ENCODE assay signal across 8 mouse cellular contexts in genomic region chr7:79727091-79727490, GRCm38 (mm10). TPM values are rescaled to one million over a fixed set of nuclear protein-coding genes. Genes with fewer than 3 reads are reported as not detected.
DNase-seq lines count a peak whose midpoint lies in the region; TF ChIP-seq lines count a peak whose summit lies in the region.
"Had no signal": no experiment of that assay in that cellular context is flagged by ENCODE, and none has a peak within 500 bp of the region (broad histone marks: within the 10 kb centered on the region; RNA-seq: fewer than 3 reads in every experiment).

No protein-coding gene starts in this region.

- H3K79me2 ChIP-seq in MEL (ENCODE audit: control insufficient read depth, insufficient read depth, low read length, poor library complexity) = no peaks in the 10 kb centered on the region
- no peaks in the 10 kb centered on the region for H3K79me2 ChIP-seq in heart, adult 2 months (replicated peaks; ENCODE audit: control insufficient read depth, insufficient read depth, low read length)
- no peaks in the 10 kb centered on the region for H3K79me2 ChIP-seq in liver, adult 2 months (ENCODE audit: control insufficient read depth, insufficient read depth, low read length)

- DNase-seq in left cerebral cortex, adult 2 months (ENCODE audit: extremely low spot score in 1 of 2, low spot score in 2 of 2) = peak; percentile 38 to 63
- no peak for DNase-seq in left cerebral cortex, adult 8-10 months (ENCODE audit: low spot score in 2 of 2)
- DNase-seq in MEL (ENCODE audit: low read depth, low spot score) = peak; percentile 79
- peak; percentile 58 for DNase-seq in brain, adult 2 months (ENCODE audit: low read depth, low spot score)
- DNase-seq in heart, adult 2 months = peak; percentile 53 to 61
- DNase-seq in liver, adult 2 months (ENCODE audit: extremely low read depth, low read depth, low spot score) = no peak
- DNase-seq in right cerebral cortex, postnatal 14 days = peak; percentile 67

- intact Hi-C loops in left cerebral cortex, adult 2 months (cut with DNase I) = no loop called here
- intact Hi-C loops in heart, adult 2 months (cut with DNase I) = loop anchor here (5.0 kb wide), 1 partner anchor 65 kb away; the partner anchor contains the start of gene Ticrr

- H3K36me3 ChIP-seq in MEL (ENCODE audit: control insufficient read depth in 1 of 2, insufficient read depth in 2 of 2, low read length in 2 of 2) = no peaks in the 10 kb centered on the region
- no peaks in the 10 kb centered on the region for H3K36me3 ChIP-seq in heart, adult 2 months (ENCODE audit: control insufficient read depth, insufficient read depth, low read length)
- no peaks in the 10 kb centered on the region for H3K36me3 ChIP-seq in liver, adult 2 months (ENCODE audit: control insufficient read depth, insufficient read depth, low read length)
- H3K36me3 ChIP-seq: neural tube, embryonic 13.5 days had no signal

- H3K4me3 ChIP-seq in left cerebral cortex, adult 2 months = no peak overlapping the region
- no peak overlapping the region for H3K4me3 ChIP-seq in MEL (ENCODE audit: control insufficient read depth in 1 of 2, insufficient read depth in 1 of 2, low read depth in 2 of 2, low read length in 2 of 2)
- no peak overlapping the region for H3K4me3 ChIP-seq in heart, adult 2 months
- no peak overlapping the region for H3K4me3 ChIP-seq in liver, adult 2 months (ENCODE audit: insufficient read depth, low read depth, low read length)
- H3K4me3 ChIP-seq: neural tube, embryonic 13.5 days had no signal

- TF ChIP-seq CTCF in left cerebral cortex, adult 2 months (IDR thresholded peaks at IDR 0.05) = peak; percentile 71
- peak; percentile 86 to 89 (median 89) for TF ChIP-seq CTCF in MEL (IDR thresholded peaks at IDR 0.05 in 2 of 3, conservative IDR thresholded peaks at IDR 0.05 in 1 of 3; ENCODE audit: control insufficient read depth in 1 of 3, insufficient read depth in 1 of 3, low read depth in 2 of 3, low read length in 3 of 3, poor library complexity in 1 of 3, severe bottlenecking in 1 of 3)
- TF ChIP-seq CTCF in heart, adult 2 months (IDR thresholded peaks at IDR 0.05) = peak; percentile 81
- TF ChIP-seq CTCF in liver, adult 2 months (IDR thresholded peaks at IDR 0.05; ENCODE audit: low read depth, low read length) = peak; percentile 92

- H3K27me3 ChIP-seq in MEL (ENCODE audit: control insufficient read depth in 1 of 2, insufficient read depth in 2 of 2, low read length in 2 of 2) = no peaks in the 10 kb centered on the region
- H3K27me3 ChIP-seq in heart, adult 2 months (ENCODE audit: control insufficient read depth, insufficient read depth, low read length) = no peaks in the 10 kb centered on the region; the same call in 1 of the 2 replicates
- H3K27me3 ChIP-seq in liver, adult 2 months (ENCODE audit: control insufficient read depth, insufficient read depth, low read length) = no peaks in the 10 kb centered on the region

- H3K9ac ChIP-seq in MEL (ENCODE audit: control insufficient read depth, low read depth, low read length, poor library complexity, severe bottlenecking) = no peak overlapping the region
- no peak overlapping the region for H3K9ac ChIP-seq in heart, adult 2 months (ENCODE audit: low read depth, low read length)
- H3K9ac ChIP-seq in liver, adult 2 months (ENCODE audit: low read depth, low read length) = no peak overlapping the region
- H3K9ac ChIP-seq: neural tube, embryonic 13.5 days had no signal

- H3K4me1 ChIP-seq in MEL (ENCODE audit: control insufficient read depth in 1 of 2, insufficient read depth in 2 of 2, low read length in 2 of 2) = peaks cover 0 to 12% of the 10 kb centered on the region in 2 experiments; a peak in 2 of 4 replicates
- no peaks in the 10 kb centered on the region for H3K4me1 ChIP-seq in heart, adult 2 months (ENCODE audit: control insufficient read depth, insufficient read depth, low read length)
- no peaks in the 10 kb centered on the region for H3K4me1 ChIP-seq in liver, adult 2 months (ENCODE audit: control insufficient read depth, insufficient read depth, low read length)

- no peak overlapping the region for H3K27ac ChIP-seq in left cerebral cortex, adult 2 months
- no peak overlapping the region for H3K27ac ChIP-seq in MEL (ENCODE audit: control insufficient read depth, low read depth, low read length)
- no peak overlapping the region for H3K27ac ChIP-seq in heart, adult 2 months
- no peak overlapping the region for H3K27ac ChIP-seq in liver, adult 2 months (replicated peaks; ENCODE audit: insufficient read depth, low read depth, low read length)
- H3K27ac ChIP-seq: neural tube, embryonic 13.5 days had no signal

- TF ChIP-seq EP300 in MEL (IDR thresholded peaks at IDR 0.05; ENCODE audit: low read depth in 1 of 2, low read length in 2 of 2) = no peak
- TF ChIP-seq EP300 in heart, adult 2 months (IDR thresholded peaks at IDR 0.05; ENCODE audit: insufficient read depth, low read depth, low read length) = no peak

- TF ChIP-seq RAD21 in MEL (IDR thresholded peaks at IDR 0.05; ENCODE audit: low read depth, low read length) = peak; percentile 51

- WGBS in heart, adult 2 months = 12% methylated on average over 2 of the region's 2 CpGs
- 11% methylated on average over 2 of the region's 2 CpGs for WGBS in liver, adult 2 months

- TF ChIP-seq POLR2A in MEL (IDR thresholded peaks at IDR 0.05; ENCODE audit: control insufficient read depth in 1 of 2, insufficient read depth in 1 of 2, low read depth in 1 of 2, low read length in 2 of 2, poor library complexity in 1 of 2) = no peak
- no peak for TF ChIP-seq POLR2A in heart, adult 2 months (IDR thresholded peaks at IDR 0.05; ENCODE audit: insufficient read depth, low read depth, low read length)
- TF ChIP-seq POLR2A in liver, adult 2 months (IDR thresholded peaks at IDR 0.05; ENCODE audit: extremely low read depth, insufficient read depth, low read length) = no peak

- no peaks in the 10 kb centered on the region for H3K9me3 ChIP-seq in MEL (replicated peaks; ENCODE audit: insufficient read depth, low read length)
- H3K9me3 ChIP-seq: neural tube, embryonic 13.5 days had no signal

TF ChIP-seq in MEL, 35 proteins besides CTCF, POLR2A, EP300 and RAD21:
- TF ChIP-seq POLR2AphosphoS5 (IDR thresholded peaks at IDR 0.05; ENCODE audit: borderline replicate concordance, low read depth, low read length) (no peak), ZC3H11A (IDR thresholded peaks at IDR 0.05; ENCODE audit: low read depth, low read length) (peak; percentile 29; the same call in 1 of the 2 replicates), KAT2A (conservative IDR thresholded peaks at IDR 0.05; ENCODE audit: low read depth, low read length) (no peak), SMC3 (IDR thresholded peaks at IDR 0.05; ENCODE audit: low read depth, low read length) (peak; percentile 55)

RNA-seq across cellular contexts. Expression of gene Plin1, which starts 5.6 kb away (rescaled TPM):
- total RNA-seq in left cerebral cortex, adult 2 months (2021) = not detected
- under 1 TPM in 3 of 4 experiments, not detected in 1; 0.18 to 0.23 (median 0.23) TPM for total RNA-seq in left cerebral cortex, adult 8-10 months (2022)
- 0.10 and 0.19 TPM in 2 replicates for total RNA-seq in MEL (2012; rRNA removed)
- under 1 TPM in 1 of 2 experiments, not detected in 1; 0.08 TPM for polyA plus RNA-seq in MEL (2012; ENCODE audit: insufficient read depth in 1 of 2, insufficient read length in 2 of 2, low read depth in 1 of 2, low replicate concordance in 2 of 2, missing spikeins in 1 of 2)
- 10 to 100 TPM in 1 of 2 experiments, 1 to 10 TPM in 1; 6.8 to 10.4 TPM for total RNA-seq in heart, adult 2 months (2021)
- polyA plus RNA-seq in heart, adult 2 months (2012; rRNA removed) = 30.5 and 55.2 TPM in 2 replicates
- total RNA-seq in liver, adult 2 months (2014; rRNA removed) = 0.60 and 0.74 TPM in 2 replicates
- polyA plus RNA-seq in liver, adult 2 months (2012; rRNA removed) = not detected in 2 replicates
- polyA plus RNA-seq: neural tube, embryonic 13.5 days had no signal

RNA-seq across cellular contexts. Expression of gene Kif7, which starts 11.6 kb away (rescaled TPM):
- total RNA-seq in left cerebral cortex, adult 2 months (2021) = 1 to 10 TPM; 1.4 to 1.7 TPM
- 1 to 10 TPM; 1.6 to 2.2 (median 1.8) TPM for total RNA-seq in left cerebral cortex, adult 8-10 months (2022)
- 12.1 and 13.1 TPM in 2 replicates for total RNA-seq in MEL (2012; rRNA removed)
- polyA plus RNA-seq in MEL (2012; ENCODE audit: insufficient read depth in 1 of 2, insufficient read length in 2 of 2, low read depth in 1 of 2, low replicate concordance in 2 of 2, missing spikeins in 1 of 2) = 10 to 100 TPM in 1 of 2 experiments, not detected in 1; 15.6 TPM
- 1 to 10 TPM; 1.2 to 1.3 TPM for total RNA-seq in heart, adult 2 months (2021)
- 0.80 and 0.94 TPM in 2 replicates for polyA plus RNA-seq in heart, adult 2 months (2012; rRNA removed)
- total RNA-seq in liver, adult 2 months (2014; rRNA removed) = 0.20 and 0.37 TPM in 2 replicates
- polyA plus RNA-seq in liver, adult 2 months (2012; rRNA removed) = 0.21 TPM in 2 replicates

RNA-seq across cellular contexts. Expression of gene Pex11a, which starts 15.8 kb away (rescaled TPM):
- 10 to 100 TPM; 10.1 to 11.5 TPM for total RNA-seq in left cerebral cortex, adult 2 months (2021)
- 10 to 100 TPM in 1 of 4 experiments, 1 to 10 TPM in 3; 9.4 to 10.7 (median 9.9) TPM for total RNA-seq in left cerebral cortex, adult 8-10 months (2022)
- 3.4 and 3.9 TPM in 2 replicates for total RNA-seq in MEL (2012; rRNA removed)
- 1 to 10 TPM in 1 of 2 experiments, not detected in 1; 8.7 TPM for polyA plus RNA-seq in MEL (2012; ENCODE audit: insufficient read depth in 1 of 2, insufficient read length in 2 of 2, low read depth in 1 of 2, low replicate concordance in 2 of 2, missing spikeins in 1 of 2)
- 10 to 100 TPM; 18.1 to 19.0 TPM for total RNA-seq in heart, adult 2 months (2021)
- 16.4 and 21.9 TPM in 2 replicates for polyA plus RNA-seq in heart, adult 2 months (2012; rRNA removed)
- 17.2 and 18.1 TPM in 2 replicates for total RNA-seq in liver, adult 2 months (2014; rRNA removed)
- 40.3 and 43.8 TPM in 2 replicates for polyA plus RNA-seq in liver, adult 2 months (2012; rRNA removed)

RNA-seq across cellular contexts. Expression of gene Wdr93, which starts 15.9 kb away (rescaled TPM):
- under 1 TPM in 1 of 2 experiments, not detected in 1; 0.35 TPM for total RNA-seq in left cerebral cortex, adult 2 months (2021)
- under 1 TPM; 0.18 to 0.61 (median 0.34) TPM for total RNA-seq in left cerebral cortex, adult 8-10 months (2022)
- total RNA-seq in MEL (2012; rRNA removed) = 0.16 and 0.23 TPM in 2 replicates
- under 1 TPM in 1 of 2 experiments, not detected in 1; 0.40 TPM for polyA plus RNA-seq in MEL (2012; ENCODE audit: insufficient read depth in 1 of 2, insufficient read length in 2 of 2, low read depth in 1 of 2, low replicate concordance in 2 of 2, missing spikeins in 1 of 2)
- under 1 TPM in 1 of 2 experiments, not detected in 1; 0.10 TPM for total RNA-seq in heart, adult 2 months (2021)
- polyA plus RNA-seq in heart, adult 2 months (2012; rRNA removed) = 0.20 and 0.31 TPM in 2 replicates
- total RNA-seq in liver, adult 2 months (2014; rRNA removed) = 0.74 and 0.81 TPM in 2 replicates
- 0.10 and 0.21 TPM in 2 replicates for polyA plus RNA-seq in liver, adult 2 months (2012; rRNA removed)

Comparison
In these comparisons a context has a peak if more than half of its experiments do, and no peak if none do; other contexts are left out.
1. DNase-seq: peak in left cerebral cortex, adult 2 months (2 of 2), MEL (single experiment), brain, adult 2 months (single experiment), heart, adult 2 months (2 of 2) and right cerebral cortex, postnatal 14 days (single experiment); none in left cerebral cortex, adult 8-10 months (0 of 2) and liver, adult 2 months (single experiment).
2. Peak in every context shown above with its lines, with median percentiles within 50 percentile points of each other: CTCF ChIP-seq.